ENCODE assay signal across 19 mouse cellular contexts in genomic region chr2:167845370-167845769, GRCm38 (mm10).
DNase-seq lines count a peak whose midpoint lies in the region; ATAC-seq and TF ChIP-seq lines count a peak whose summit lies in the region.
"Had no signal": no experiment of that assay in that cellular context is flagged by ENCODE, and none has a peak within 500 bp of the region (broad histone marks: within the 10 kb centered on the region; RNA-seq: fewer than 3 reads in every experiment).

No protein-coding gene starts in this region.

- no peak for ATAC-seq in heart, postnatal 0 days (ENCODE audit: insufficient read depth, low read depth)
- ATAC-seq in lung, postnatal 0 days: no peak
- ATAC-seq: forebrain, embryonic 13.5 days; forebrain, embryonic 15.5 days had no signal

- peak; percentile 93 for DNase-seq in heart, adult 11 months
- no peak for DNase-seq in heart, postnatal 14 days
- no peak for DNase-seq in heart, postnatal 0 days (ENCODE audit: low spot score)
- DNase-seq in heart, embryonic 10.5 days (ENCODE audit: low spot score): no peak
- DNase-seq in lung, postnatal 0 days (ENCODE audit: low spot score): no peak
- no peak for DNase-seq in lung, adult 18-20 months
- no peak for DNase-seq in left cerebral cortex, adult 9 months (ENCODE audit: low spot score in 2 of 2)
- DNase-seq: adrenal gland, adult 2 months; adrenal gland, postnatal 10 days; adrenal gland, postnatal 25 days; cerebellum, adult 11-12 months; cerebellum, adult 2 months; cerebellum, adult 9-10 months; cerebellum, postnatal 10 days; cerebellum, postnatal 25 days had no signal

- H3K4me2 ChIP-seq in heart, postnatal 0 days (ENCODE audit: low read depth, low read length): no peak overlapping the region
- H3K4me2 ChIP-seq in lung, postnatal 0 days (replicated peaks; ENCODE audit: low read depth, low read length): no peak overlapping the region
- H3K4me2 ChIP-seq: embryonic facial prominence, embryonic 12.5 days; forebrain, embryonic 13.5 days; forebrain, embryonic 15.5 days had no signal

- TF ChIP-seq EP300 in heart, postnatal 0 days (IDR thresholded peaks at IDR 0.05; ENCODE audit: low read depth): no peak
- TF ChIP-seq EP300 in lung, postnatal 0 days (IDR thresholded peaks at IDR 0.05): no peak

- intact Hi-C loops in heart, postnatal 14 days (cut with DNase I): no loop called here

- peak overlapping the region; percentile 85 for H3K27ac ChIP-seq in heart, postnatal 0 days (ENCODE audit: low read depth)
- no peak overlapping the region for H3K27ac ChIP-seq in heart, embryonic 10.5 days
- H3K27ac ChIP-seq in lung, postnatal 0 days (ENCODE audit: low read length): peak overlapping the region; percentile 80
- H3K27ac ChIP-seq: embryonic facial prominence, embryonic 10.5 days; embryonic facial prominence, embryonic 12.5 days; forebrain, embryonic 13.5 days; forebrain, embryonic 15.5 days had no signal

- H3K27me3 ChIP-seq in heart, postnatal 0 days (ENCODE audit: control insufficient read depth, insufficient read depth, low read length): no peaks in the 10 kb centered on the region
- H3K27me3 ChIP-seq in heart, embryonic 10.5 days (ENCODE audit: insufficient read depth, poor library complexity, severe bottlenecking): no peaks in the 10 kb centered on the region
- no peaks in the 10 kb centered on the region for H3K27me3 ChIP-seq in lung, postnatal 0 days (replicated peaks; ENCODE audit: insufficient read depth, low read length)
- H3K27me3 ChIP-seq: embryonic facial prominence, embryonic 12.5 days; forebrain, embryonic 13.5 days; forebrain, embryonic 15.5 days had no signal

- H3K9me3 ChIP-seq in heart, postnatal 0 days (replicated peaks; ENCODE audit: control insufficient read depth, low read length): no peaks in the 10 kb centered on the region
- no peaks in the 10 kb centered on the region for H3K9me3 ChIP-seq in heart, embryonic 10.5 days
- no peaks in the 10 kb centered on the region for H3K9me3 ChIP-seq in lung, postnatal 0 days (ENCODE audit: low read length)
- H3K9me3 ChIP-seq: embryonic facial prominence, embryonic 10.5 days; embryonic facial prominence, embryonic 12.5 days; forebrain, embryonic 13.5 days; forebrain, embryonic 15.5 days had no signal

- H3K9ac ChIP-seq in heart, postnatal 0 days (replicated peaks; ENCODE audit: low read depth, low read length): no peak overlapping the region
- no peak overlapping the region for H3K9ac ChIP-seq in lung, postnatal 0 days (replicated peaks; ENCODE audit: low read depth)
- H3K9ac ChIP-seq: embryonic facial prominence, embryonic 12.5 days; forebrain, embryonic 13.5 days; forebrain, embryonic 15.5 days had no signal

- H3K4me1 ChIP-seq in heart, postnatal 0 days (ENCODE audit: control insufficient read depth, insufficient read depth): peaks cover 32% of the 10 kb centered on the region
- H3K4me1 ChIP-seq in heart, embryonic 10.5 days: peaks cover 82% of the 10 kb centered on the region
- H3K4me1 ChIP-seq in lung, postnatal 0 days (ENCODE audit: insufficient read depth, low read depth, low read length): peaks cover 15% of the 10 kb centered on the region

- WGBS in heart, postnatal 0 days: 56% methylated on average over 5 of the region's 5 CpGs
- WGBS in heart, embryonic 10.5 days: 68% methylated on average over 5 of the region's 5 CpGs
- WGBS in lung, postnatal 0 days: 91% methylated on average over 5 of the region's 5 CpGs

- TF ChIP-seq CTCF in heart, postnatal 0 days (IDR thresholded peaks at IDR 0.05; ENCODE audit: low read depth): no peak
- no peak for TF ChIP-seq CTCF in lung, postnatal 0 days (IDR thresholded peaks at IDR 0.05)

- H3K4me3 ChIP-seq in heart, postnatal 0 days (ENCODE audit: low read depth, low read length): no peak overlapping the region
- no peak overlapping the region for H3K4me3 ChIP-seq in heart, embryonic 10.5 days
- no peak overlapping the region for H3K4me3 ChIP-seq in lung, postnatal 0 days (ENCODE audit: low read depth, low read length)
- H3K4me3 ChIP-seq: embryonic facial prominence, embryonic 10.5 days; embryonic facial prominence, embryonic 12.5 days; forebrain, embryonic 13.5 days; forebrain, embryonic 15.5 days had no signal

- H3K36me3 ChIP-seq in heart, postnatal 0 days (replicated peaks; ENCODE audit: control insufficient read depth, insufficient read depth, low read length): no peaks in the 10 kb centered on the region
- no peaks in the 10 kb centered on the region for H3K36me3 ChIP-seq in heart, embryonic 10.5 days
- H3K36me3 ChIP-seq in lung, postnatal 0 days (ENCODE audit: insufficient read depth, low read length): no peaks in the 10 kb centered on the region
- H3K36me3 ChIP-seq: embryonic facial prominence, embryonic 10.5 days; embryonic facial prominence, embryonic 12.5 days; forebrain, embryonic 15.5 days had no signal
